Mouse (Mus musculus) thymus, adult 2 months (tissue): ENCODE results near the gene Slc9b2.

ENCODE experiments used
- CTCF ChIP-seq: fragments of 200-500 bp; IDR thresholded peaks from 2 replicates; pipeline ENCODE4 v1.5.1; 2012; ENCODE audit warnings: mild to moderate bottlenecking, control low read depth, low read length, moderate library complexity, borderline replicate concordance; ENCODE audit not compliant: control insufficient read depth, poor library complexity, insufficient read depth; ENCODE audit errors: extremely low read depth
- POLR2A ChIP-seq: fragments of 200-500 bp; IDR thresholded peaks from 2 replicates; pipeline ENCODE4 v1.6.1; 2012; ENCODE audit warnings: mild to moderate bottlenecking, low read length, control low read depth, moderate library complexity; ENCODE audit not compliant: control insufficient read depth, poor library complexity, insufficient read depth; ENCODE audit errors: extremely low read depth

DNA sequence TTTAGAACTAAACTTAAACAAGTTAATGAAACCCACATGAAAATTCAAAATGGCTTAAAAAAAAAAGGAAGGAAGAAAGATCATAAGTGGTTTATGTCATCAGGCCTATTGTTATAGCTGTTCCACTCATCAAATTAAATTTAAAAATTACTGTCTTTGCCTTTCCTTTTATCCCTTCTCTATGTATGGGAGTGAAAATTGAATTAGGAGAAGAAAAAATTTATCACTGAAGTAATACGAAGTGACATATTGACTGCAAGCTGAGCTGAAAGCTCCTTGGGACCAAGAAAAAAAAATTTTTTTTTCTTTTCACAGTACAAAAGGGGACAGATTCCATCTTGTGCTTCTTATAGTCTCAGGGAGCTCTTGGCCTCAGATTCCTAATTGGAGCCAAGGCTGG lies 11.9 kb upstream of the Slc9b2 start:
- TF ChIP-seq CTCF (no peak), POLR2A (no peak)
